Mouse (Mus musculus) heart, postnatal 0 days (tissue): Measurements from ENCODE around the gene Slc13a3.

Source experiments
- CTCF ChIP-seq: IDR thresholded peaks from 2 replicates; pipeline ENCODE4 v1.5.1; 2016; ENCODE audit warnings: antibody characterized with exemption, control low read depth, low read depth
- EP300 ChIP-seq: IDR thresholded peaks from 2 replicates; pipeline ENCODE4 v1.6.1; 2016; ENCODE audit warnings: antibody characterized with exemption, low read depth

- no peak for TF ChIP-seq EP300
- TF ChIP-seq CTCF = no peak
Measured at GRCm38 (mm10) chr2:165428694-165429093, 44.3 kb downstream of the Slc13a3 start.
